Mouse (Mus musculus) embryonic facial prominence, embryonic 12.5 days (tissue): Measurements from ENCODE around the gene Taf3. TPM values are rescaled to one million over a fixed set of nuclear protein-coding genes. Genes with fewer than 3 reads are reported as not detected.
A peak's percentile ranks its signal among the peaks of the same experiment; 100 is the strongest.

Experiments used
- ATAC-seq: fragments of 200-750 bp; cut with Nextera tagmentation; 2 replicates; pipeline ENCODE4 v1.8.0; 2017; ENCODE audit not compliant: insufficient number of reproducible peaks, insufficient read depth, low FRiP score, low TSS enrichment
- H3K27ac ChIP-seq: fragments of 300-500 bp; sonication (generic); 2 replicates; pipeline ENCODE4 v1.5.1; 2016; ENCODE audit warnings: mild to moderate bottlenecking
- H3K27me3 ChIP-seq: fragments of 300-500 bp; sonication (generic); 2 replicates; pipeline ENCODE4 v1.6.1; 2016; ENCODE audit warnings: mild to moderate bottlenecking, moderate library complexity
- H3K36me3 ChIP-seq: fragments of 300-500 bp; sonication (generic); 2 replicates; pipeline ENCODE4 v1.6.1; 2016; ENCODE audit warnings: mild to moderate bottlenecking
- H3K4me1 ChIP-seq: fragments of 300-500 bp; sonication (generic); 2 replicates; pipeline ENCODE4 v1.6.1; 2016
- H3K4me2 ChIP-seq: fragments of 300-500 bp; sonication (generic); replicated peaks from 2 replicates; pipeline ENCODE4 v1.6.1; 2016; ENCODE audit warnings: mild to moderate bottlenecking, moderate library complexity
- H3K4me3 ChIP-seq: fragments of 300-500 bp; sonication (generic); 2 replicates; pipeline ENCODE4 v1.5.1; 2016; ENCODE audit warnings: mild to moderate bottlenecking
- H3K9ac ChIP-seq: fragments of 300-500 bp; sonication (generic); 2 replicates; pipeline ENCODE4 v1.6.1; 2016; ENCODE audit warnings: mild to moderate bottlenecking, moderate library complexity
- H3K9me3 ChIP-seq: fragments of 300-500 bp; sonication (generic); 2 replicates; pipeline ENCODE4 v1.6.1; 2016; ENCODE audit warnings: mild to moderate bottlenecking, moderate library complexity
- WGBS: fragments of 180-500 bp; shearing (Covaris S2); methylation state at CpG from one replicate; pipeline ENCODE4 v1.1.7; 2016; 5-methylcytosine and 5-hydroxymethylcytosine counted together
- polyA plus RNA-seq: library from polyadenylated mRNA; unstranded; fragments of >200 nt; fragmentation: Nextera tagmentation; extraction: Ambion mirVana; gene quantifications from 2 replicates; pipeline ENCODE4 v1.2.1, GENCODE M21; 2016

Gene Taf3
- 15.8 and 16.0 TPM in 2 replicates for polyA plus RNA-seq

DNA sequence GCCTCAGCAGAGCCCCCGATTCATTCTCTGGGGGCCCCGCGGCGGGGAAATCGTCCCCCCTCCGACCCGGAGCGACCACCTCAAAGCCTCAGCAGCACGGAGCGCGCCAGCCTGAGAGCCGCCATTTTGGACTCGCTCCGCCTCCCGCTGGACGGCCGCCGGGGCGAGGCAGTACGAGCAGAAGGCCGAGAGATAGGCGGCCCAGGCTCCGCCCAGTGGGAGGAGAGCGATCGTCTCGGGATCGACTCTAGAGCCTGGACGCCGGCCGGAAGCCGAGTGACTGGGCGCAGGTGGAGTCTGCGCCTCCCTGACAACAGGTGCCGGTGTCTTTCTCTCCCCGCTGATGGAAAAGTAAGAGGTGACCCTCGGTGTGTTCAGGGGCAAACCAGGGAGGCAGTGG, at the start of gene Taf3:
Taf3 (minus strand) TSS at position 136 of the 400 bp plus-strand sequence.
- Histone ChIP-seq H3K36me3 (peaks cover 1% of the 10 kb centered on the region; the same call in 1 of the 2 replicates), H3K9me3 (no peaks in the 10 kb centered on the region), H3K27me3 (no peaks in the 10 kb centered on the region), H3K4me2 (peak within 1 kb of the TSS; percentile 78), H3K27ac (peak within 1 kb of the TSS; percentile 52), H3K4me3 (peak within 1 kb of the TSS; percentile 93), H3K9ac (peak within 1 kb of the TSS; percentile 86), H3K4me1 (peaks cover 14% of the 10 kb centered on the region)
- WGBS: under 1% methylated on average over 36 of the region's 36 CpGs
- peak; percentile 92 for ATAC-seq

DNA sequence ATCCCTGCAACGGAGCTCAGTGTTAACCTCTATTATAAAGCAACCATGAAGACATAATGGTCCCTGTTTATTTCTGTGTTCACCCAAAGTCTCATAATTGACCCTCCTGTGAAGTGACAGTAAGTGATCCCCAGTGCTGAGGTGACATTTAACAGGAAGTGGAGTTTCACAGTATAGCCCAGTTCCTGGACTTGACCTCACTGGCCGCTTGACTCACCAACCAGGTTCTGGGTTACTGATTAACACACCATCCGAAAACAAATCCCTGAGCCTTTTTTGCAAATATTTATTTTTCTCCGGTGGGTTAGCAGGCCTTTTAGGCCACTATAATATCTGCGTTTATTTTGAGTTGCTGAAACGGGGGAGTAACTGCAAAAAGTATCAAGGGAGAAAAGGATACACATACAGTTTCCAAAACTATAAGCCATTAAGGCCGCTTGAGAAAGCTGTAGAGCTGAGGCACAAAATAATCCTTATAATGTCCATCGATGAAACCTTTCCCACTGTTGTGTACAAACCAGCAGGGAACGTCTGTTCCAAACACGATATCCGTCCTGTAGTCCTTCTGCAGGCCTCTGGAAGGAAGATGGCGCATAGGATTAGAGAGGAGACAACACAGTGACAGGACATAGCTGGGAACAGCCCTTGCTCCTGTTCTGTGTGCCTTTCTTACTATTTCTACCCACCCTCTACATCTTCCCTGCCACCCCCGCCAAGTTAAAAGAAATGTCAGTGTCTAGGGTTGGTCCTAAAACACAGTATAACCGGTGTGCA, 46.1 kb upstream of the Taf3 start:
- no peaks in the 10 kb centered on the region for H3K4me1 ChIP-seq
- 87% methylated on average over 14 of the region's 14 CpGs for WGBS

DNA sequence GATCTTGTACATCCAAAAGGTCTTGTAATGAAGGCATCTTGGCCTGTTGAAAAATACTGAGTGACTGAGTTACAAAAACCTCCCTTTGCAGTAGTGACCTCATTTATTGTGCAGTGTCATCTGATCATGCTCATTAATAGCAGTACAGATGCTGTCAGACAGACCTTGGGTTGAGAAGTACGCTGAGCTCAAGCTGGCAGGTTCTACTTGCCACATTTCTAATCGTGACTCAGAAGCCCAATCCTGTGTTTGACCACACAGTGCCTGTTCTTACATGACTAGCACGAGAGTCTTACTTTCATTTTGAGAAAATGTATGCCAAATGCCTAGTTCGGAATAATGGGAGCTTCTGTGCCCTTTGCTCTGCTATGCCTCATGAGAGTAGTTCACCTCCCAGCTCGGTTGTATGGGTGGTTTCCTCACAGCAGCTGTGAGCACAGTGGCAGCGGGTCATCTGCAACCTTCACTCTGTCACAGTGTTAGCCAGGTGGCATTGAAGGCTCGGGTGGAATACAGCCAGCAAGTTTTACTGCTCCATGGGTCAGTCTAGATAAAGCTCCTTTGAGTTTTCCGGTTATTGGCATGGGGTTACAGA, 39.0 kb upstream of the Taf3 start:
- no peak overlapping the region for H3K4me3 ChIP-seq
- no peak overlapping the region for H3K9ac ChIP-seq
- H3K4me1 ChIP-seq: no peaks in the 10 kb centered on the region
- no peaks in the 10 kb centered on the region for H3K27me3 ChIP-seq
- no peak overlapping the region for H3K4me2 ChIP-seq
- no peak for ATAC-seq
- H3K9me3 ChIP-seq: no peaks in the 10 kb centered on the region
- 87% methylated on average over 8 of the region's 8 CpGs for WGBS
- peaks cover 62% of the 10 kb centered on the region for H3K36me3 ChIP-seq
- H3K27ac ChIP-seq: no peak overlapping the region

More for the DNA sequence above, 46.1 kb upstream of the Taf3 start:
- ATAC-seq: no peak
- Histone ChIP-seq H3K9me3 (no peaks in the 10 kb centered on the region), H3K9ac (no peak overlapping the region), H3K27ac (no peak overlapping the region), H3K27me3 (no peaks in the 10 kb centered on the region), H3K4me2 (no peak overlapping the region), H3K36me3 (peaks cover 31% of the 10 kb centered on the region), H3K4me3 (no peak overlapping the region)

DNA sequence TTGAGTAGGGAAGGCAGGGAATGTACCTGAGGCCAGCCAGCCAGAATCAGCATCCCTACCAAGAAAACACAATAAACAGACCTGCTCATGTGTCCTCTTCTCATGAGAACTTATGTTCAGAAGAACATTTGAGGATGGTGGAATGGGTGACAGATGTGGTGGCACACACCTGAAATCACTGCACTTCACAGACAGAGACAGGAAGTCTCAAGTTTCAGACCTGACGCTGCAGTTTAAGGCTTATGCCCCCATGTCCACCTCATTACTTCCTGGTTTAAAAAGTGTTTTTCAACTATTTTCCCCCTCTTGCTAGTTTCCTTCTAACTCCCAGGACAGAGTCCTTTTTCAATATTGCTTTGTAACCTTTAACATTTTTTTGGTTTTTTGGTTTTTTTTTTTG, 34.3 kb upstream of the Taf3 start:
- 44% methylated on average over 1 of the region's 1 CpGs for WGBS
- ATAC-seq: no peak
- H3K36me3 ChIP-seq: peaks cover 23% of the 10 kb centered on the region

DNA sequence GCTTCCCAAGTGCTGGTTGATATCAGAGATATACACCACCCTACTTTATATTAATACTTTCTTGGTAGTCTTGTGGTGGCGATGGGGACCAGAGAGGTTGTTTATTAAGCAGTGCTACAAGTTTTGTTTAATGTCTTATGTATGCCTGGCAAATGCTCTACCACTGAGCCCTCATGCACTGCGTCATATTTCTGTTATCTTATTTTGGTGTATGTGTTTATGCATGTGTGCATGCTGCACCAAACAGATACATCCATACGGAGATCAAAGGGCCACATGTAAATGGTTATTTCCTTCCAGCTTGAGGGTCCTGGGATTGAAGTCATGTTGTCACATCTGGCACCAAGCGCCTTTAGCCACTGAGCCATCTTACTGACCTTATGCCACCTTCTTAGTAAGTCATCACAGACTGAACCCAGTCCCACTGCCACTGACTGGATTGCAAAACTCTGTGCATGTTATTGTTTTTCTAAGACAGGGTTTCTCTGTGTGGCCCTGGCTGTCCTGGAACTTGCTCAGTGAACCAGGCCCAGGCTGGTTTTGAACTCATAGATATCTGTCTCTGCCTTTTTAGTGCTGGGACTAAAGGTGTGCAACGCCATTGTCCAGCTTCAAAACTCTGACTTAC, 33.2 kb upstream of the Taf3 start:
- Histone ChIP-seq H3K9ac (no peak overlapping the region), H3K27ac (no peak overlapping the region), H3K36me3 (peaks cover 16% of the 10 kb centered on the region; the same call in 1 of the 2 replicates), H3K9me3 (no peaks in the 10 kb centered on the region), H3K4me1 (peaks cover 23% of the 10 kb centered on the region), H3K4me2 (peak overlapping the region; percentile 69), H3K4me3 (peak overlapping the region; percentile 87), H3K27me3 (no peaks in the 10 kb centered on the region)
- WGBS: 83% methylated on average over 5 of the region's 5 CpGs
- no peak for ATAC-seq

More for the DNA sequence above, 34.3 kb upstream of the Taf3 start:
- Histone ChIP-seq H3K4me1 (peaks cover 23% of the 10 kb centered on the region), H3K4me2 (no peak overlapping the region), H3K9ac (no peak overlapping the region), H3K27me3 (no peaks in the 10 kb centered on the region), H3K27ac (no peak overlapping the region), H3K4me3 (no peak overlapping the region), H3K9me3 (no peaks in the 10 kb centered on the region)

DNA sequence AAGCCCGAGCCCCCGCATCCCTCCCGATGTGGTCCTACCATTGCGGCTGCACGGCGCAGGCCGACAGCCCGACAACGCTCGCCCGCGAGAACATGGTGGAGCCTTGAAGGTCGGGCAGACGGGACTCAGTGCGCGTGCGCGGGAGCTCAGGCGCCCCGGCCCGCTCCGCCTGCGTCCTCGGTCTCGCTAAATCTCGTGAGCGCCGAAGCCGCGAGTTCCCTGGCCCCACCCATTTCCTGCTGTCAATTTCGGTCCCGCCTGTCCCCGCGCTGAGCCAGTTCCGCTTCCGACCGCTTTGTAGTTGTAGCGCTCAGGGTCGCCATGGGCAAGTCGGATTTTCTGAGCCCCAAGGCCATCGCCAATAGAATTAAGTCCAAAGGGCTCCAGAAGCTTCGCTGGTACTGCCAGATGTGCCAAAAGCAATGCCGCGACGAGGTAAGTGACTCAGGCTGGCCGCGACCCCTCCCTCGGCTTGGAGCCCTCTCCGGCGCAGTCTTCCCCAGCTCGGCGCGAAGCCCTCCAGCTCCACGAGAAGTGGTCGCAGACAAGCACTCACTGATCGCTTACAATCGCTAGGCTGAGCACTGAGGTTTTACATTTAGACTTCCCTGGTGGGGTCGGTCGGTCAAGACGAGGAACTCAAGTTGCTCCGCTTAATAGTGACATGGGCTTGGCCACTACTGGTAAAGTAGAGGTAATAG, 32.1 kb upstream of the Taf3 start, which contains the start of the genes Atp5c1 and Kin:
Atp5c1 (minus strand) TSS at position 201 of the 701 bp plus-strand sequence.
Kin (plus strand) TSS at position 284 of the 701 bp plus-strand sequence.
- Histone ChIP-seq H3K4me2 (peak within 1 kb of the TSS; percentile 69), H3K4me1 (peaks cover 23% of the 10 kb centered on the region), H3K4me3 (peak within 1 kb of the TSS; percentile 87), H3K9me3 (no peaks in the 10 kb centered on the region), H3K27ac (peak within 1 kb of the TSS; percentile 90), H3K36me3 (0 out of 2 replicates have a peak, but pooled peaks cover 9% of the 10 kb centered on the region), H3K9ac (peak within 1 kb of the TSS; percentile 98), H3K27me3 (no peaks in the 10 kb centered on the region)
- under 1% methylated on average over 61 of the region's 61 CpGs for WGBS
- peak; percentile 97 for ATAC-seq

DNA sequence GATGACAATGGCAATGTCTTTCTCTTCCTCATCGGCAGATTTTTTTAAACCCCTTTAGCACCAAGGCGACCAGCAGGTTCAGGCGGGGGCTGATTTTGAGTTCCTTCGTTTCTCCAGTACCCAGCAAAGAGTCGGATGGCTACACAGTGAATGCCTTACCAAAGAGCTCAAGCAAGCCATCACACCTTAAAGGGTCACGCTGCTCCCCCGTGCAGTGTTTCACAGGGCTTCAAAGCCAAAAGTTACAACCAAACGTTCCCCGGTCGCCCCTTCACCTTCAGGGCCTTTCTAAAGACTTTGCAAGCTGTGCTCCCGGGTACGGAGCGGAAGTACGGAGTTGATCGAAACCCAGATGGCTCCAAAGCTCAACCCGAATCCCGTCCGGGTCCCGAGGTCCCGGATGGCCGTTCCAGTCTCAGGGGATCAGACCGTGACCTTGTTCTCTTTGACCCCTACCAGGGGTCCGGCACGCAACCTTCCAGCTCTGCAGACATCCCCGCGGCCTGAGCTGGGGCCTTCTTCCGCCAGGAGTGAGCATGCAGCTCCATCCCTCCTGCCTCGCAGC, 31.4 kb upstream of the Taf3 start:
- Histone ChIP-seq H3K4me3 (peak overlapping the region; percentile 87), H3K36me3 (0 out of 2 replicates have a peak, but pooled peaks cover 7% of the 10 kb centered on the region), H3K9me3 (no peaks in the 10 kb centered on the region), H3K27ac (peak overlapping the region; percentile 90), H3K9ac (peak overlapping the region; percentile 98), H3K4me1 (peaks cover 23% of the 10 kb centered on the region), H3K4me2 (peak overlapping the region; percentile 69), H3K27me3 (no peaks in the 10 kb centered on the region)
- no peak for ATAC-seq
- WGBS: under 1% methylated on average over 28 of the region's 28 CpGs

DNA sequence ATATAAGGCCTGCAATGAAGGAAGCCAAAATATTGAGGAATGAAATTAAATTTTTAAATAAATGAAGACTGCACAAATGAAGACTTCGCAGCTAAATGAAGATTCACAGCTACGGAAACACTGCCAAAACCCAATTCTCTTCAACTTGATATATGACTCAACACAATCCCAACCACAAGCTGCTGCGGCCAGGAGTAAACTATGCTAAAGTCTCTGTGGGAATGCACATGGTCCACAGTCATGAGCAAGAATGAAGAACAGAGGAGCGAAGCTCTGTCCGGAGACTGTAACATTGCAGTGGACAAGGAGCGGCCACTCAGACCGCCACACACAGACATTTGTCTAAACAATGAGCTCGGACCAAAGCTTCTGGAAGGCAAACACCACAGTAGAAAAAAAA, 28.3 kb upstream of the Taf3 start:
- no peak overlapping the region for H3K4me3 ChIP-seq
- H3K4me2 ChIP-seq: no peak overlapping the region
- H3K4me1 ChIP-seq: peaks cover 20% of the 10 kb centered on the region
- H3K27ac ChIP-seq: no peak overlapping the region
- ATAC-seq: no peak
- no peak overlapping the region for H3K9ac ChIP-seq
- 87% methylated on average over 8 of the region's 8 CpGs for WGBS
- no peaks in the 10 kb centered on the region for H3K9me3 ChIP-seq
- H3K36me3 ChIP-seq: peaks cover 11% of the 10 kb centered on the region; the same call in 1 of the 2 replicates
- H3K27me3 ChIP-seq: no peaks in the 10 kb centered on the region

DNA sequence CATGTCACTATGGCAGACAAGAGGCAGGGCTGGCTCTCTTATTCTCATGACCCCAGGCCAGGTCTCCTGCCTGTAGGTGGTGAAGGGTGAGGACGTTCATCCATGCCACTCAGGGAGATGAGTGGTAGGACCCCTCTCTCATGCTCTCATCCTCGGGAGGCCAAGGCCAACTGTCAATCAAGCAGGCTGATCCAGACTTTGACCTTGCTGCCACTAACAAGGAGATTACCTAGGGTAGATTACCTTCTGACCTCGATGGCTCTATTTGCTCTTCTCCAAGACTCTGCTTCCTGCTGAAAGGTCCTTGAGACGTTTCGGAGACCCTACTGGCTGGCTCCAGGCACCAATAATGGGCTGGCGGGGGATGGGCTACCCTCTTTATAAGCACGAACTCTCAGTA, 26.1 kb upstream of the Taf3 start:
- ATAC-seq: no peak
- WGBS: 81% methylated on average over 7 of the region's 7 CpGs

DNA sequence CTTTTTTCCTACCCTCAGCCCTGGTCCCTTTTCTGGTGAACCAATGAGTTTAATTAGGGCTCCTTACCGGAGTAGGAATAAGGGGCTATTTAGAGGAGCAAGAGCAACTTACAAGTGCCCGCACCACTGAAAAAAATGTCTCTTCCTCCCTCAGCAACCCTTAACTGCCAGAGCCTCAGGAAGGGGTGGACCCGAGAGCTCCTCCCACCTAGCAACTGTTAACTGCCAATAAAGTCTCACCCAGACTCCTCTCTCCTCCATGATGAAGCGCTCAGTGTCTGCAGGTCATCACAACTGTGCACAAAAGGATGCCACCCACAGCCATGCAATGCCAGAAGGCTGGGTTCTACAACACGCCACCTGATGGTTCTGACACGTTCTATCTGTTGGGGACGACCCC, 23.4 kb upstream of the Taf3 start:
- Histone ChIP-seq H3K36me3 (peaks cover 33% of the 10 kb centered on the region), H3K27ac (no peak overlapping the region), H3K4me3 (no peak overlapping the region), H3K4me2 (no peak overlapping the region), H3K9ac (no peak overlapping the region), H3K9me3 (no peaks in the 10 kb centered on the region), H3K27me3 (no peaks in the 10 kb centered on the region), H3K4me1 (no peaks in the 10 kb centered on the region)
- ATAC-seq: no peak
- 90% methylated on average over 7 of the region's 7 CpGs for WGBS

More for the DNA sequence above, 26.1 kb upstream of the Taf3 start:
- Histone ChIP-seq H3K4me2 (no peak overlapping the region), H3K9me3 (no peaks in the 10 kb centered on the region), H3K4me1 (peaks cover 16% of the 10 kb centered on the region), H3K4me3 (no peak overlapping the region), H3K36me3 (peaks cover 12% of the 10 kb centered on the region; the same call in 1 of the 2 replicates), H3K9ac (no peak overlapping the region), H3K27me3 (no peaks in the 10 kb centered on the region), H3K27ac (no peak overlapping the region)

DNA sequence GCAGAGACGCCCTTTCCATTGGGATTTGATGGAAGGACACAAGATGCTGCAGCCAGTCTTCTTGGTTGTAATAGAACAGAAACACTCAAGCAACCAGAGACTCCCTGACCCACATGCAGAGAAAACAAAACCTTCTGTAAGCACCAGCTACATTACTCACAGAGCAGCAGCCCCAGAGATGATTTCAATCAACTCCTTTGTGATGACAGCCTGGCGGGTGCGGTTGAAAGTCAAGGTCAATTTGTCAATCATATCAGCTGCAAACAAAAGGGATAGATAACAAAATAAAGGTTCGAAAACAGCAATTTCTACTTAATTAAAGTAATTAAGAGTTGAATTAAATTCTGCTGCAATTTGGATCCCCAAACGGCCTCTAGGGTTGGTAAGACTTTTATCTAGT, 10.4 kb upstream of the Taf3 start:
- no peak overlapping the region for H3K9ac ChIP-seq
- H3K4me1 ChIP-seq: no peaks in the 10 kb centered on the region
- WGBS: 85% methylated on average over 5 of the region's 5 CpGs
- no peaks in the 10 kb centered on the region for H3K9me3 ChIP-seq
- no peak overlapping the region for H3K4me3 ChIP-seq
- H3K27me3 ChIP-seq: no peaks in the 10 kb centered on the region
- no peak overlapping the region for H3K27ac ChIP-seq
- ATAC-seq: no peak
- no peak overlapping the region for H3K4me2 ChIP-seq
- peaks cover 72% of the 10 kb centered on the region for H3K36me3 ChIP-seq
